Mouse (Mus musculus): ENCODE results near the gene Dgcr2. TPM values are rescaled to one million over a fixed set of nuclear protein-coding genes. Genes with fewer than 3 reads are reported as not detected.

The Dgcr2 gene
- total RNA-seq, 2 experiments from 2014 or later: 23.0 to 24.7 TPM

GRCm38 (mm10) chr16:17911052-17911595 is 12.8 kb upstream of the Dgcr2 start, which contains the start of gene Ess2:
Gene Ess2, minus strand, starts transcription at chr16:17911348.
- peak; percentile 89 for DNase-seq

GRCm38 (mm10) chr16:17896091-17896490 is 2.3 kb downstream of the Dgcr2 start:
- DNase-seq: no peak

DNA sequence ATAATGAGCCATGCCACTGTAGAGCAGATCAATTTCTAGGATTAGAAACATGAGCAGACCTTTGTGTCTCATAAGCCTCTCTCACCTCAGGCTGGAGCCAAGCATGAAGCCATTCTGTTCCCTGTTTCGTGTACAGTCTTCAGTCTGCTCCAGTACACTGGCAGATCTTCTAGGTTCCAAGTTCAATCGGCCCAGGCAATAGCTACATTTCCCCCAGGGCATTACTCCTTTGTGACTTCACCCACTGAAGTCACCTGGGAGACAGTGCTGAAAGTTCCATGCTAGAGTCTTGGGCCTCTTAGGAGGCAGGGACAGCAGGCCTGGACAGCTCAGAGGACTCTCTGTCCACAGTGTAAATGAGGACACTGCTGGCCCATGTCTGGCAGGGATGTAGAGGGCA is 4.4 kb downstream of the Dgcr2 start, which contains the start of gene Tssk1:
Gene Tssk1, plus strand, starts transcription at position 301 of the 400 bp plus-strand sequence.
- DNase-seq: no peak

- DNase-seq: no peak
Observed at GRCm38 (mm10) chr16:17892606-17893005, 5.8 kb downstream of the Dgcr2 start.

GRCm38 (mm10) chr16:17891567-17891959 is 6.8 kb downstream of the Dgcr2 start, which contains the start of gene Gm20518:
Gene Gm20518, minus strand, starts transcription at chr16:17891671.
- DNase-seq: peak; percentile 99

- DNase-seq: peak; percentile 78
Observed at GRCm38 (mm10) chr16:17890917-17891566, 7.3 kb downstream of the Dgcr2 start.

- DNase-seq: no peak
Observed at GRCm38 (mm10) chr16:17890342-17890727, 8.0 kb downstream of the Dgcr2 start.

GRCm38 (mm10) chr16:17889689-17890341 is 8.5 kb downstream of the Dgcr2 start:
- no peak for DNase-seq

DNA sequence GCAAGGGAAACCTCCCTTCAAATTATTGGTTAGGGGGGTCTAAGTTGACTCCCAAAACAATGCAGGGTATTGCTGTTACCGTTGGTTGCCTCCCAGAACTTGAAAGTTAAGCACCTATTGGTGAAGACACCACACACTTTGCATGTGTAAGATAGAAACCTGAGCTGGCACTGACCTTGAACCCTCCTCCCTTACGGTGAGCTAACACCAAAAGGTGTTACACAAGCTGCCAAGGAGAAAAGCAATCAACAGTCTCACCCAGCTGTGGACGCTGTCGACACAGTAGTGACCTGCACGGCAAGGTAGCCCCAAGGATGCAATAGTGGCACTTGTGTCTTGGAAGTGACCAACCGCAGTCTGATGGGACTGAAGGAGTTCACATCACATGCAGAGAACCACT is 14.2 kb downstream of the Dgcr2 start:
- no peak for DNase-seq

DNA sequence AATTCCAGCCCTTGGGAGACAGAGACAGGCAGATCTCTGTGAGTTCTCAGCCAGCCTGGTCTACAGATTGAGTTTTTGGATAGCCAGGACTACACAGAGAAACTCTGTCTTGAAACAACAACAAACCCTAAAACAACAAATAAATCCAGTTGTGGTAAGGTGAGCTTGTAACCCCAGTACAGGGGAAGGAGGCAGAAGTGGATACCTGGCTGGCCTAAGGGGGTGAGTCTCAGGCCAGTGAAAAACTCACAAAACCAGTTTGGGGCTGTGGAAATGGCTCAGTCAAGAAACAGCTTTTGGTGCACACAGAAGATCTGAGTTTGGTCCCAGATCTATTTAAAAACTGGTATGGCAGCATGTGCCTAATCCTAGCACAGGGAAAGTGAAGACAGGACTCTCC is 16.2 kb downstream of the Dgcr2 start:
- no peak for DNase-seq

GRCm38 (mm10) chr16:17879571-17879970 is 18.8 kb downstream of the Dgcr2 start:
- no peak for DNase-seq

- no peak for DNase-seq
Observed at GRCm38 (mm10) chr16:17876096-17876495, 22.3 kb downstream of the Dgcr2 start.

DNA sequence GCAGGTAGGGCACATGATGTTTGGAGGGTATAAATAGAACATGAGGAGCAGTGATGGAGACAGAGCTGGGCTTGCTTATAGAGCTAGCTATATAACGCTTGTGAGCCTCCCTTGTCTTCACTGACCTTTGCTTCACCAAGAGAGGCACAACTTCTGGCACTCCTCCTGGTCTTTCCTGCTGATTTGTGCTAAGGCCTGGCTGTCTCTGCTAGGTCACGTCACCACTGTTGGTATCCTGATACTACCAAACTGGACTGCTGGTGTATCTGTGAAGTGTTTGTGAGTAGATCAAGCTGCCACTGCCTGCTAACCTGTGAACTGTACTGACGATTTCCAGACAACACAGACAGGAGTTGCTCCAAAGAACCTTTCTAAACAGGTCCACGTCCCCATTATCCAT is 23.2 kb downstream of the Dgcr2 start:
- no peak for DNase-seq

DNA sequence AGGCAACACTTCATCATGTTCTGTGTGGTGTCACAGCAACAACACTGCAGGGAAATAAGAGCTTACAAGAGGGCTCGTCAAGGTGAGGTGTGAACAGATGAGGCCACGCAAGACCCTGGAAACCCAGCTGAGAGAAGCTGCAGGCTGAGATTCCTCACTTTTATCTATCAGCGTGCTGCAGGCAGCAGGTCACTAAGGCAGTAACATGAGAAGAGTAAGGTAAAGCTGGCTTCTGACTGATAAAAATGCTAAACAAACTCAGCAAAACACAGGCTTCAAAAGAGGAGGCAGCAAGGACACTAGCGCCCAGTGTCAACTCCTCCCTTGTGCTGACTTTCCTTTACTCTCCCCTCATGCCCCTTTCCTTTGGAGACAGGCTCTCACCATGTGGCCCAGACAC is 25.4 kb downstream of the Dgcr2 start:
- DNase-seq: no peak

DNA sequence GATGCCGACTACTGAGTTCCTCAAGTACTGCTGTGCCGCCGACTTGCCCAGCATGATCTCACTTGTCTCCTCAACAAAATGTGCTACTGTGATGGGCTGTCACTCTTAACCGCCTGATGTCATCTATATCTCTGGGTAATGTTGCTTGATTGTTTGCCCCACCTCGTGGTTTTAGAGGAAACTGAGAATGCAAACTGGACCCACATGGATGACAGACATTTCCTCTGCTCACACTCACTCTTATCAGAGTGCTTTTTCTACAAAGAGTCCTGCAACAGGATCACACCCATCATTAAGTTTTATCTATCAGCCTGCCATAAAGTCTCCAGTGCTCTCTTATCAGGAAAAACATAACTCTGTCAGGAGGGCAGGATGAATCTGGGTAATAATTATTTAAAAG is 27.1 kb downstream of the Dgcr2 start:
- DNase-seq: no peak

DNA sequence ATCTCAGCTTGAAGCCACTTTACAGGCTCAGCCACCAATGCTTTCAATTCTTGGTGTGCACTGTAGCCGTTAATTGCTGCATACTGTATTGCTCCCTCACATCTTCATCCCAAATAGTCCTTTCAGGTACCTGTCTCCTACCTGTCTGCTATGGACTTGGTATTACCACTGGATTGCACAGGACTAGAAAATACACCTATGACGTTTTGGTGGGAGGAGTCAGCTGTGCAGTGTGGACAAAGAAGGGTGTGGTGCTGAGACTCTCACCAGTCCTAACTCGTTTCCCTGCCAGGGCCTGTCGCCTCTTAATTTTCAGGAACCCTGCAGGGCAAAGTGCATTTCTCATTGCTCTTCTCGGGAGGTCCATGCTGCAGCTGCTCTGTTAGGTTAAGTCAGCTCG is 32.6 kb downstream of the Dgcr2 start:
- no peak for DNase-seq

DNA sequence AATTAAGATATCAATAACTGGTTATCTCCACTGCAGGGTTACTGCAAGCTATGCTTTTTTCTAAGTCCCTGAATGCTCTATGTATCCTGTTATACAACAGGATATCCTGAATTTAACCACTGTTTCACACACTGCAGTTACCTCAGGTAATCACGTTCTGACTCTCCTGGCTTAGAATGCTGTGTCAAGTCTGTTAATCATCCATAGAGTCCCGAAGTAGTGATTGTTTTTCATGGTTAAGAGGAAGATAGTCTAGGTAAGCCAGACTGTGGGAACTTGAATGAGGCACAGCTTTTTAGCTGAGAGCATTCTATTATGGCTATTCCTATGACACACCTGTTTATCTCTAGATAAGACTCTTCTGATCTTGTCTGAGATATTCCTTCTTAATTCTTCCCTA is 33.1 kb downstream of the Dgcr2 start:
- no peak for DNase-seq

DNA sequence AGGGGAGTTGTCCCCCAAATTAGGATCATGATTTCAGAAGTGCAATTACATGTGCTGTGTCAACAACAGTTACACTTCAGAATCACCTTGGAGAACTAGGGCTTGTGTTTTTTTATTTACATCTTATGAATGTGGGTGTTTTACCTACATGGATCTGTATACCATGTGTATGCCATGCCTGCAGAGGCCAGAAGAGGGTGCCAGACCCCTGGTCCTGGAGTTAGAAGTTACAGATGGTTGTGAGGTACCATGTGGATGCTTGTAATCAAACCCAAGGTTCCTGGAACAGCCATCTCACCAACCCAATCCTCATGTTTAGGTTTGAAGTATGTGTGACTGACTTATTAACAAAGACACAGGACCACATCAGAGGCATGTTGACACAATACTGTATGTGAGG is 39.8 kb downstream of the Dgcr2 start:
- no peak for DNase-seq

DNA sequence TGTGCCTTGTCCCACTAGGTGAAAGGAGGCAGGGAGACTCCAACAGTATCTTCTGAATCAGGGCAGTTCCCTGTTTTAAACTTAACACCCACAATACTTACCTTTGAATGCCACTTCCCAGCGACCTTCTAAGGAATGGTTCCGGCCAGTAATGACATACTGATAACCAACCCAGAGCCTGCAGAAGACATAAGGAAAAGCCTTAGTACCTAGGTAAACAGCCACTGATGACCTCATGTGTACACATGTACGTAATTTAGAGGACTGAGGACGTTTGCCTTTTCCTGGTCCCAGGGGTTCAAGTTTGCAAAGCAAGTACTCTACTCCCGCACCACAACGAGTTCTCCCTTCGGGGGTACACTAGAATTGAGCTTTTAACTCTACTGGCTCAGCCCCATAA is 41.2 kb downstream of the Dgcr2 start:
- DNase-seq: no peak

- no peak for DNase-seq
Observed at GRCm38 (mm10) chr16:17853263-17853662, 45.1 kb downstream of the Dgcr2 start.

GRCm38 (mm10) chr16:17851860-17852259 is 46.5 kb downstream of the Dgcr2 start:
- DNase-seq: no peak

- DNase-seq: no peak
Observed at GRCm38 (mm10) chr16:17851331-17851730, 47.0 kb downstream of the Dgcr2 start.

DNA sequence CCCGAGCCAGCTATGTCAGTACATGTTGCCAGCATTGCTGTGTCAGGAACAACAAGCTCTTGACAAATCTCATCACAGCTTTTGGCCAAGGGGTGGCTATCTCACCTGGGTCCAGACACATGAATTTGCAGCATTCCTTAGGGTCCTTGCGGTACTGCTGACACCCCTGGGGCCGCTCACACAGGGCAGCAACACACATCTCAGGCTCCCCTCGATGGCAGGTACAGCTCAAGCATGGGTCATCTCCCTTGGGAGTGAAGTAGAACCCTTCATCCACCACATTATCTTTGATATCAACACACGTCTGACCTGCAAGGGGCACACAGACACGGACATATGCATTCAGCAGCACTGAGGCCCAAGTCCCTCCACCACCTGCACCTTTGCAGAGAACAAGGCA is 48.9 kb downstream of the Dgcr2 start:
- no peak for DNase-seq

- no peak for DNase-seq
Observed at GRCm38 (mm10) chr16:17848928-17849327, 49.4 kb downstream of the Dgcr2 start.
